Mouse (Mus musculus) liver, postnatal 0 days (tissue): Measurements from ENCODE around the gene Sema6b.
A peak's percentile ranks its signal among the peaks of the same experiment; 100 is the strongest.

Experiments
- CTCF ChIP-seq: sonication (generic); IDR thresholded peaks from 2 replicates; pipeline ENCODE4 v1.5.1; 2016; ENCODE audit warnings: antibody characterized with exemption, low read depth
- EP300 ChIP-seq: IDR thresholded peaks from 2 replicates; pipeline ENCODE4 v1.6.1; 2016; ENCODE audit warnings: antibody characterized with exemption, low read depth, mild to moderate bottlenecking

- TF ChIP-seq EP300 (no peak), CTCF (peak; percentile 93)
Observed at GRCm38 (mm10) chr17:56134463-56134971, 5.6 kb downstream of the Sema6b start.
